Mouse (Mus musculus) MEL (cell line): ENCODE data around the gene Krt42. TPM values are rescaled to one million over a fixed set of nuclear protein-coding genes. Genes with fewer than 3 reads are reported as not detected.

Experiments used
- DNase-seq: peaks from one replicate; pipeline ENCODE4 v3.0.0; 2011; ENCODE audit warnings: low read depth, low spot score
- H3K27ac ChIP-seq: 2 replicates; pipeline ENCODE4 v1.5.1; 2012; ENCODE audit warnings: low read depth, mild to moderate bottlenecking, control low read depth, low read length, moderate library complexity; ENCODE audit not compliant: control insufficient read depth
- H3K27me3 ChIP-seq, 2 experiments: fragments of 150-350 bp in 1 of 2; sonication (generic) in 1 of 2; 2 replicates each; pipeline ENCODE4 v1.6.1; 2012; ENCODE audit warnings: low read length in 2 of 2, mild to moderate bottlenecking in 2 of 2, improper control_type of control experiment in 1 of 2, moderate library complexity in 1 of 2; ENCODE audit not compliant: insufficient read depth in 2 of 2, control insufficient read depth in 1 of 2
- H3K36me3 ChIP-seq, 2 experiments: 2 replicates each; pipeline ENCODE4 v1.6.1; 2012 to 2014; ENCODE audit warnings: low read length in 2 of 2, improper control_type of control experiment in 1 of 2, inconsistent platforms in 1 of 2, mild to moderate bottlenecking in 1 of 2; ENCODE audit not compliant: insufficient read depth in 2 of 2, control insufficient read depth in 1 of 2
- H3K4me1 ChIP-seq, 2 experiments: fragments of 150-350 bp in 1 of 2; sonication (generic) in 1 of 2; 2 replicates each; pipeline ENCODE4 v1.6.1; 2012; ENCODE audit warnings: low read length in 2 of 2, improper control_type of control experiment in 1 of 2, mild to moderate bottlenecking in 1 of 2; ENCODE audit not compliant: insufficient read depth in 2 of 2, control insufficient read depth in 1 of 2
- H3K4me3 ChIP-seq, 2 experiments: fragments of 150-350 bp in 1 of 2; sonication (generic) in 1 of 2; 2 replicates each; pipeline ENCODE4 v1.5.1; 2012; ENCODE audit warnings: low read depth in 2 of 2, low read length in 2 of 2, mild to moderate bottlenecking in 2 of 2, moderate library complexity in 2 of 2, control low read depth in 1 of 2, improper control_type of control experiment in 1 of 2; ENCODE audit not compliant: control insufficient read depth in 1 of 2, insufficient read depth in 1 of 2
- H3K79me2 ChIP-seq: 2 replicates; pipeline ENCODE4 v1.6.1; 2012; ENCODE audit warnings: mild to moderate bottlenecking, low read length, moderate library complexity; ENCODE audit not compliant: control insufficient read depth, poor library complexity, insufficient read depth
- H3K9ac ChIP-seq: 2 replicates; pipeline ENCODE4 v1.6.1; 2012; ENCODE audit warnings: low read depth, mild to moderate bottlenecking, control low read depth, low read length, moderate library complexity; ENCODE audit not compliant: control insufficient read depth, poor library complexity, severe bottlenecking
- H3K9me3 ChIP-seq: fragments of 150-350 bp; sonication (generic); replicated peaks from 2 replicates; pipeline ENCODE4 v1.6.1; 2012; ENCODE audit warnings: mild to moderate bottlenecking, low read length, improper control_type of control experiment, moderate library complexity; ENCODE audit not compliant: insufficient read depth
- BHLHE40 ChIP-seq: IDR thresholded peaks from 2 replicates; pipeline ENCODE4 v1.6.1; 2012; ENCODE audit warnings: low read depth, mild to moderate bottlenecking, inconsistent platforms, low read length, improper control_type of control experiment, borderline replicate concordance
- E2F4 ChIP-seq: IDR thresholded peaks from 2 replicates; pipeline ENCODE4 v1.6.1; 2011; ENCODE audit warnings: low read depth, low read length, improper control_type of control experiment, borderline replicate concordance
- EP300 ChIP-seq, 2 experiments: IDR thresholded peaks; 2 replicates each; pipeline ENCODE4 v1.6.1; 2011; ENCODE audit warnings: improper control_type of control experiment in 2 of 2, low read length in 2 of 2, low read depth in 1 of 2, mild to moderate bottlenecking in 1 of 2
- ETS1 ChIP-seq: IDR thresholded peaks from 2 replicates; pipeline ENCODE4 v1.6.1; 2012; ENCODE audit warnings: low read depth, mild to moderate bottlenecking, inconsistent platforms, low read length, improper control_type of control experiment, moderate library complexity
- GABPA ChIP-seq: IDR thresholded peaks from 2 replicates; pipeline ENCODE4 v1.6.1; 2012; ENCODE audit warnings: low read depth, mild to moderate bottlenecking, inconsistent platforms, low read length, improper control_type of control experiment, moderate library complexity
- KAT2A ChIP-seq: conservative IDR thresholded peaks from 2 replicates; pipeline ENCODE4 v1.6.1; 2012; ENCODE audit warnings: low read depth, low read length, improper control_type of control experiment, inconsistent platforms
- MAFK ChIP-seq: IDR thresholded peaks from 2 replicates; pipeline ENCODE4 v1.6.1; 2011; ENCODE audit warnings: low read depth, mild to moderate bottlenecking, low read length, improper control_type of control experiment, borderline replicate concordance
- MAX ChIP-seq: IDR thresholded peaks from 2 replicates; pipeline ENCODE4 v1.6.1; 2011; ENCODE audit warnings: low read length, improper control_type of control experiment
- MYB ChIP-seq: IDR thresholded peaks from 2 replicates; pipeline ENCODE4 v1.6.1; 2011; ENCODE audit warnings: mild to moderate bottlenecking, low read depth, low read length, improper control_type of control experiment
- POLR2A ChIP-seq, 2 experiments: IDR thresholded peaks; 2 replicates each; pipeline ENCODE4 v1.6.1; 2011 to 2012; ENCODE audit warnings: low read length in 2 of 2, mild to moderate bottlenecking in 2 of 2, control low read depth in 1 of 2, improper control_type of control experiment in 1 of 2, low read depth in 1 of 2, moderate library complexity in 1 of 2; ENCODE audit not compliant: control insufficient read depth in 1 of 2, insufficient read depth in 1 of 2, poor library complexity in 1 of 2
- POLR2AphosphoS5 ChIP-seq: IDR thresholded peaks from 2 replicates; pipeline ENCODE4 v1.6.1; 2012; ENCODE audit warnings: low read depth, borderline replicate concordance, mild to moderate bottlenecking, inconsistent platforms, low read length, moderate library complexity, mixed read lengths
- ZKSCAN1 ChIP-seq: IDR thresholded peaks from 2 replicates; pipeline ENCODE4 v1.6.1; 2012; ENCODE audit warnings: low read depth, mild to moderate bottlenecking, inconsistent platforms, low read length, improper control_type of control experiment, moderate library complexity
- ZMIZ1 ChIP-seq: IDR thresholded peaks from 2 replicates; pipeline ENCODE4 v1.6.1; 2012; ENCODE audit warnings: low read depth, mild to moderate bottlenecking, inconsistent platforms, low read length, improper control_type of control experiment, moderate library complexity
- polyA plus RNA-seq, 2 experiments: library from polyadenylated mRNA; stranded (reverse) in 1 of 2; unstranded in 1 of 2; fragments of >175 nt in 1 of 2; fragments of >200 nt in 1 of 2; gene quantifications; 2 replicates each; pipeline versions ENCODE4 v1.2.1 to v1.2.4; 2012; ENCODE audit warnings: low replicate concordance in 2 of 2, low read depth in 1 of 2; ENCODE audit not compliant: insufficient read length in 2 of 2, insufficient read depth in 1 of 2, missing spikeins in 1 of 2
- total RNA-seq: library from RNA; depleted of rRNA; stranded (reverse); fragments of 300-350 nt; gene quantifications from 2 replicates; pipeline ENCODE4 v1.2.3, GENCODE M21; 2012; rRNA removed

Krt42 gene
- total and polyA plus RNA-seq, 3 experiments = not detected

DNA sequence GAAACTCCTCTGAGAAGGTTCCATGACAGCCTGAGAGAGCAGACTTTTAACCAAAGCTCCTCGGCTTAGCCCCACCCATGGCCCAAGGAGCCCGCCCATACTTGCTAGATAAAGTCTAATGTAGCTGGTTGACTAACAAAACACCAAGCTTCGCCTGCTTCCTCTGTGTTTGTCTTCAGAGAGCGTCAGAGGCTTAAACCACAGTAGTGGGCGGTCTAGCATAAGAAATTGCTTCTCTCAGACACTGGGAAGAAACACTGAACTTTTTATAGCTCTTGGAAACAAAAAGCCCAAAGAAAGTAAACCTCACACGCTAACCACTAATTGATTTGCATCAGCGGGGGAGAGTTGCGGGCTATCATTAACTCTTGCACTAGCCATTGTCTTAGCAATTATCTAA, 47.9 kb downstream of the Krt42 start:
- no peaks in the 10 kb centered on the region for H3K79me2 ChIP-seq
- no peak for DNase-seq

DNA sequence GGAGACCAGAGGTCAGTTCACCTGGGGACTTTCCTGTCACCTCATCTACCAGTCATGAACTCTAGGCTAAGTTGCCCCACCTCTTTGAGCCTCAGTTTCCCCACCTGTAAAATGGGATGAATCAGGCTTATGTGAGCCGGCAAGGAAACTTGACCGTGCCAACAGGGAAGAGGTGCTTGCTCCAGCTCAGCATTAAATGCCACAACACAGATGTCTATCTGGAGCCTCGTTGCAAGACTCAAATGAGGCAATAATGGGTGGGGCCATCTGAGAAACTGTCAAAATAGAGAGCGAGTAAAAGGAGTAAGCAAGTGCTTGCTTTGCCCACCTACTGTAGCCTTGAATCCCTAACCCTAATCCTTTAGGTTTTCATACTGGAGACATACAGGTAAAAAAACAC, 50.4 kb downstream of the Krt42 start:
- Histone ChIP-seq H3K36me3 (no peaks in the 10 kb centered on the region), H3K79me2 (no peaks in the 10 kb centered on the region), H3K27ac (no peak overlapping the region), H3K9me3 (no peaks in the 10 kb centered on the region), H3K4me3 (no peak overlapping the region), H3K4me1 (no peaks in the 10 kb centered on the region)
- TF ChIP-seq POLR2A (IDR thresholded peaks at IDR 0.05; ENCODE audit: control insufficient read depth in 1 of 2, insufficient read depth in 1 of 2, low read depth in 1 of 2, low read length in 2 of 2, poor library complexity in 1 of 2) = no peak
- no peak for TF ChIP-seq MAX
- TF ChIP-seq MYB = no peak
- no peak for TF ChIP-seq ZKSCAN1
- TF ChIP-seq ETS1 = no peak
- TF ChIP-seq BHLHE40 = no peak
- TF ChIP-seq POLR2AphosphoS5 = no peak
- no peak for TF ChIP-seq MAFK
- no peak for TF ChIP-seq KAT2A
- no peak for TF ChIP-seq ZMIZ1
- no peak for TF ChIP-seq GABPA
- TF ChIP-seq, all 39 proteins: peak for 0
- no peak for DNase-seq
- no peak overlapping the region for H3K9ac ChIP-seq
- no peaks in the 10 kb centered on the region for H3K27me3 ChIP-seq

More for the DNA sequence above, 47.9 kb downstream of the Krt42 start:
- no peak overlapping the region for H3K9ac ChIP-seq
- H3K36me3 ChIP-seq = no peaks in the 10 kb centered on the region
- no peaks in the 10 kb centered on the region for H3K9me3 ChIP-seq
- H3K4me3 ChIP-seq = no peak overlapping the region
- H3K27me3 ChIP-seq = no peaks in the 10 kb centered on the region
- H3K4me1 ChIP-seq = no peaks in the 10 kb centered on the region
- no peak for TF ChIP-seq E2F4
- no peak for TF ChIP-seq ETS1
- no peak for TF ChIP-seq KAT2A
- TF ChIP-seq EP300 (IDR thresholded peaks at IDR 0.05; ENCODE audit: low read depth in 1 of 2, low read length in 2 of 2) = no peak
- TF ChIP-seq, all 39 proteins: peak for 0
- no peak overlapping the region for H3K27ac ChIP-seq

Other genes with a start within 250 kb of the Krt42 start
- gene Krt33b, start 240.0 kb downstream of the Krt42 start, total RNA-seq = not detected in 2 replicates
- gene Krt33b, start 240.0 kb downstream of the Krt42 start, polyA plus RNA-seq = not detected
- not detected in 2 replicates for gene Krt34, start 228.3 kb downstream of the Krt42 start, total RNA-seq
- not detected for gene Krt34, start 228.3 kb downstream of the Krt42 start, polyA plus RNA-seq
- gene Krt31, start 219.3 kb downstream of the Krt42 start, total RNA-seq = not detected in 2 replicates
- not detected for gene Krt31, start 219.3 kb downstream of the Krt42 start, polyA plus RNA-seq
- not detected in 2 replicates for gene Krt32, start 181.6 kb downstream of the Krt42 start, total RNA-seq
- not detected for gene Krt32, start 181.6 kb downstream of the Krt42 start, polyA plus RNA-seq
- not detected in 2 replicates for gene Krt35, start 173.6 kb downstream of the Krt42 start, total RNA-seq
- gene Krt35, start 173.6 kb downstream of the Krt42 start, polyA plus RNA-seq = not detected
- not detected in 2 replicates for gene Krt36, start 164.2 kb downstream of the Krt42 start, total RNA-seq
- gene Krt36, start 164.2 kb downstream of the Krt42 start, polyA plus RNA-seq = not detected
- gene Krt13, start 148.3 kb downstream of the Krt42 start, total RNA-seq = not detected in 2 replicates
- gene Krt13, start 148.3 kb downstream of the Krt42 start, polyA plus RNA-seq = not detected
- not detected in 2 replicates for gene Krt15, start 133.9 kb downstream of the Krt42 start, total RNA-seq
- gene Krt15, start 133.9 kb downstream of the Krt42 start, polyA plus RNA-seq = not detected
- gene Krt19, start 121.2 kb downstream of the Krt42 start, total RNA-seq = not detected in 2 replicates
- gene Krt19, start 121.2 kb downstream of the Krt42 start, polyA plus RNA-seq = not detected
- not detected in 2 replicates for gene Krt9, start 76.6 kb downstream of the Krt42 start, total RNA-seq
- gene Krt9, start 76.6 kb downstream of the Krt42 start, polyA plus RNA-seq = not detected
- gene Krt14, start 62.3 kb downstream of the Krt42 start, total RNA-seq = not detected in 2 replicates
- gene Krt14, start 62.3 kb downstream of the Krt42 start, polyA plus RNA-seq = not detected
- gene Krt16, start 21.0 kb downstream of the Krt42 start, total RNA-seq = not detected in 2 replicates
- not detected for gene Krt16, start 21.0 kb downstream of the Krt42 start, polyA plus RNA-seq
- gene Krt17, start 8.8 kb downstream of the Krt42 start, total RNA-seq = not detected in 2 replicates
- gene Krt17, start 8.8 kb downstream of the Krt42 start, polyA plus RNA-seq = not detected
- gene Eif1, start 50.0 kb upstream of the Krt42 start, total RNA-seq = 320 and 383 TPM in 2 replicates
- gene Eif1, start 50.0 kb upstream of the Krt42 start, polyA plus RNA-seq = 100 to 1,000 TPM; 289 to 926 TPM
- not detected in 2 replicates for gene Gast, start 64.5 kb upstream of the Krt42 start, total RNA-seq
- gene Gast, start 64.5 kb upstream of the Krt42 start, polyA plus RNA-seq = not detected
- gene Hap1, start 86.3 kb upstream of the Krt42 start, total RNA-seq = 6.6 and 10.9 TPM in 2 replicates
- gene Hap1, start 86.3 kb upstream of the Krt42 start, polyA plus RNA-seq = 10 to 100 TPM in 1 of 2 experiments, not detected in 1; 34.8 TPM
- gene Jup, start 127.9 kb upstream of the Krt42 start, total RNA-seq = 1.0 and 1.4 TPM in 2 replicates
- gene Jup, start 127.9 kb upstream of the Krt42 start, polyA plus RNA-seq = 1 to 10 TPM in 1 of 2 experiments, not detected in 1; 8.5 TPM
- not detected in 2 replicates for gene P3h4, start 145.0 kb upstream of the Krt42 start, total RNA-seq
- under 1 TPM in 1 of 2 experiments, not detected in 1; 0.88 TPM for gene P3h4, start 145.0 kb upstream of the Krt42 start, polyA plus RNA-seq
- gene Fkbp10, start 145.8 kb upstream of the Krt42 start, total RNA-seq = 0.19 TPM in 1 of 2 replicates, not detected in the other
- gene Fkbp10, start 145.8 kb upstream of the Krt42 start, polyA plus RNA-seq = under 1 TPM in 1 of 2 experiments, not detected in 1; 0.28 TPM
- 58.0 and 61.3 TPM in 2 replicates for gene Nt5c3b, start 171.9 kb upstream of the Krt42 start, total RNA-seq
- 100 to 1,000 TPM in 1 of 2 experiments, 10 to 100 TPM in 1; 79.2 to 287 TPM for gene Nt5c3b, start 171.9 kb upstream of the Krt42 start, polyA plus RNA-seq
- 0.56 and 0.65 TPM in 2 replicates for gene Klhl10, start 172.0 kb upstream of the Krt42 start, total RNA-seq
- gene Klhl10, start 172.0 kb upstream of the Krt42 start, polyA plus RNA-seq = under 1 TPM in 1 of 2 experiments, not detected in 1; 0.81 TPM
- 31.5 and 34.7 TPM in 2 replicates for gene Klhl11, start 202.9 kb upstream of the Krt42 start, total RNA-seq
- gene Klhl11, start 202.9 kb upstream of the Krt42 start, polyA plus RNA-seq = 10 to 100 TPM in 1 of 2 experiments, not detected in 1; 11.5 TPM